Mouse (Mus musculus): ENCODE results near the gene Itih5. TPM values are rescaled to one million over a fixed set of nuclear protein-coding genes. Genes with fewer than 3 reads are reported as not detected.
A peak's percentile ranks its signal among the peaks of the same experiment; 100 is the strongest.

The Itih5 gene
- total and polyA plus RNA-seq, 2 experiments from 2014 or later = 7.4 to 42.9 TPM

GRCm38 (mm10) chr2:10204301-10204700, 50.9 kb downstream of the Itih5 start:
- TF ChIP-seq EP300 (IDR thresholded peaks at IDR 0.05; ENCODE audit: low read depth) = no peak
- no peak for TF ChIP-seq CTCF (IDR thresholded peaks at IDR 0.05; ENCODE audit: low read depth)
- no peaks in the 10 kb centered on the region for H3K4me1 ChIP-seq (ENCODE audit: control insufficient read depth, insufficient read depth)
- no peaks in the 10 kb centered on the region for H3K36me3 ChIP-seq (replicated peaks; ENCODE audit: control insufficient read depth, insufficient read depth, low read length)
- H3K9ac ChIP-seq (replicated peaks; ENCODE audit: low read depth, low read length) = no peak overlapping the region
- H3K4me2 ChIP-seq (ENCODE audit: low read depth, low read length) = no peak overlapping the region
- H3K9me3 ChIP-seq (replicated peaks; ENCODE audit: control insufficient read depth, low read length) = no peaks in the 10 kb centered on the region
- H3K27me3 ChIP-seq (ENCODE audit: control insufficient read depth, insufficient read depth, low read length) = no peaks in the 10 kb centered on the region
- DNase-seq (ENCODE audit: low spot score) (peak; percentile 19), ATAC-seq (ENCODE audit: insufficient read depth, low read depth) (no peak)
- H3K27ac ChIP-seq (ENCODE audit: low read depth) = no peak overlapping the region
- no peak overlapping the region for H3K4me3 ChIP-seq (ENCODE audit: low read depth, low read length)
- 54% methylated on average over 3 of the region's 3 CpGs for WGBS

GRCm38 (mm10) chr2:10213468-10213867, 60.1 kb downstream of the Itih5 start:
- no peaks in the 10 kb centered on the region for H3K36me3 ChIP-seq (replicated peaks; ENCODE audit: control insufficient read depth, insufficient read depth, low read length)
- no peak overlapping the region for H3K9ac ChIP-seq (replicated peaks; ENCODE audit: low read depth, low read length)
- H3K4me2 ChIP-seq (ENCODE audit: low read depth, low read length) = no peak overlapping the region
- H3K9me3 ChIP-seq (replicated peaks; ENCODE audit: control insufficient read depth, low read length) = no peaks in the 10 kb centered on the region
- DNase-seq (ENCODE audit: low spot score) = no peak
- no peak; the same call in 1 of the 2 replicates for ATAC-seq (ENCODE audit: insufficient read depth, low read depth)
- no peak overlapping the region for H3K4me3 ChIP-seq (ENCODE audit: low read depth, low read length)
- no peak overlapping the region for H3K27ac ChIP-seq (ENCODE audit: low read depth)
- TF ChIP-seq CTCF (IDR thresholded peaks at IDR 0.05; ENCODE audit: low read depth) (no peak), EP300 (IDR thresholded peaks at IDR 0.05; ENCODE audit: low read depth) (no peak)
- H3K4me1 ChIP-seq (ENCODE audit: control insufficient read depth, insufficient read depth) = no peaks in the 10 kb centered on the region
- H3K27me3 ChIP-seq (ENCODE audit: control insufficient read depth, insufficient read depth, low read length) = no peaks in the 10 kb centered on the region
- WGBS = 79% methylated on average over 12 of the region's 12 CpGs

DNA sequence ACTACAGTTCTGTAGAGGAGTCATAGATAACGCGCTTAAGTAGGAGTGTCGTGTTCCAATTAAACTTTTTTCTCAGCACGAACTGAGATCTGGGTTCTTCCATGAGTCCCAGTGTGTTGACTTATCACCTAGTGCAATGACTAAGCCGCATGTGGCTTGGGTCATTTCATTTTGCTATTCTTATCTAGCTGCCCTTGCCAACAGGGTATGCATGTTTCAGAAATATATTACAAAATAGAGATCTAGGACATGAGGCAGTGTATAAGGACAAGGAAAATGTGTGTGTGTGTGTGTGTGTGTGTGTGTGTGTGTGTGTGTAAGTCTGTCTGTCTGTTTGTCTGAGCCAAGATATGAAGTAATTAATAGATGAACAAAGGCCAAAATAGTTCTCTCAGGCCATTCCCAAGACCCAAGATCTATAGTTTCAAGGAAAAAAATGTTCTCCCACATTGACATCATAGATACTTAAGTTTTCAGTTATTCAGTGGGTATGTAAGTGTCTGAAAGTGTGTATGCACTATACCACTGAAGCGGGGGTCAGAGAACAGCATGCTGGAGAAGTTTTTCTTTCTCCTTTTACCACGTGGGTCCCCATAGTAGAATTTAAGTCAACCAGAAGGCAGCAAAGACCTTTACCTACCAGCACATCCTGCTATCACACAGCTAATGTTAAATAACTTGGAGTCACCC, 62.6 kb downstream of the Itih5 start:
- no peak for ATAC-seq (ENCODE audit: insufficient read depth, low read depth)
- Histone ChIP-seq H3K36me3 (replicated peaks; ENCODE audit: control insufficient read depth, insufficient read depth, low read length) (no peaks in the 10 kb centered on the region), H3K4me3 (ENCODE audit: low read depth, low read length) (no peak overlapping the region), H3K27me3 (ENCODE audit: control insufficient read depth, insufficient read depth, low read length) (no peaks in the 10 kb centered on the region), H3K9ac (replicated peaks; ENCODE audit: low read depth, low read length) (no peak overlapping the region), H3K27ac (ENCODE audit: low read depth) (peak overlapping the region; percentile 7), H3K9me3 (replicated peaks; ENCODE audit: control insufficient read depth, low read length) (no peaks in the 10 kb centered on the region), H3K4me2 (ENCODE audit: low read depth, low read length) (no peak overlapping the region), H3K4me1 (ENCODE audit: control insufficient read depth, insufficient read depth) (no peaks in the 10 kb centered on the region)
- WGBS = 68% methylated on average over 7 of the region's 7 CpGs
- peak; percentile 8 for DNase-seq (ENCODE audit: low spot score)
- TF ChIP-seq CTCF (IDR thresholded peaks at IDR 0.05; ENCODE audit: low read depth) (no peak), EP300 (IDR thresholded peaks at IDR 0.05; ENCODE audit: low read depth) (no peak)

- 46% methylated on average over 7 of the region's 7 CpGs for WGBS
- Histone ChIP-seq H3K4me3 (ENCODE audit: low read depth, low read length) (no peak overlapping the region), H3K27me3 (ENCODE audit: control insufficient read depth, insufficient read depth, low read length) (no peaks in the 10 kb centered on the region), H3K4me2 (ENCODE audit: low read depth, low read length) (no peak overlapping the region), H3K9me3 (replicated peaks; ENCODE audit: control insufficient read depth, low read length) (no peaks in the 10 kb centered on the region), H3K4me1 (ENCODE audit: control insufficient read depth, insufficient read depth) (no peaks in the 10 kb centered on the region), H3K36me3 (replicated peaks; ENCODE audit: control insufficient read depth, insufficient read depth, low read length) (no peaks in the 10 kb centered on the region), H3K9ac (replicated peaks; ENCODE audit: low read depth, low read length) (no peak overlapping the region), H3K27ac (ENCODE audit: low read depth) (peak overlapping the region; percentile 7)
- peak; percentile 68 for ATAC-seq (ENCODE audit: insufficient read depth, low read depth)
- TF ChIP-seq EP300 (IDR thresholded peaks at IDR 0.05; ENCODE audit: low read depth) (no peak), CTCF (IDR thresholded peaks at IDR 0.05; ENCODE audit: low read depth) (no peak)
- DNase-seq (ENCODE audit: low spot score) = peak; percentile 44
Measured at GRCm38 (mm10) chr2:10216566-10217247, 63.3 kb downstream of the Itih5 start.

GRCm38 (mm10) chr2:10221862-10222261, 68.5 kb downstream of the Itih5 start:
- no peaks in the 10 kb centered on the region for H3K9me3 ChIP-seq (replicated peaks; ENCODE audit: control insufficient read depth, low read length)
- H3K4me2 ChIP-seq (ENCODE audit: low read depth, low read length) = no peak overlapping the region
- H3K27me3 ChIP-seq (ENCODE audit: control insufficient read depth, insufficient read depth, low read length) = no peaks in the 10 kb centered on the region
- 67% methylated on average over 4 of the region's 4 CpGs for WGBS
- ATAC-seq (ENCODE audit: insufficient read depth, low read depth) (no peak), DNase-seq (ENCODE audit: low spot score) (no peak)
- H3K4me1 ChIP-seq (ENCODE audit: control insufficient read depth, insufficient read depth) = no peaks in the 10 kb centered on the region
- no peaks in the 10 kb centered on the region for H3K36me3 ChIP-seq (replicated peaks; ENCODE audit: control insufficient read depth, insufficient read depth, low read length)
- no peak overlapping the region for H3K27ac ChIP-seq (ENCODE audit: low read depth)
- H3K4me3 ChIP-seq (ENCODE audit: low read depth, low read length) = no peak overlapping the region
- no peak for TF ChIP-seq CTCF (IDR thresholded peaks at IDR 0.05; ENCODE audit: low read depth)
- TF ChIP-seq EP300 (IDR thresholded peaks at IDR 0.05; ENCODE audit: low read depth) = no peak
- H3K9ac ChIP-seq (replicated peaks; ENCODE audit: low read depth, low read length) = no peak overlapping the region
